Comparison of ENCODE assay signal across 9 mouse cellular contexts in genomic region chr11:4821492-4822445, GRCm38 (mm10). TPM values are rescaled to one million over a fixed set of nuclear protein-coding genes. Genes with fewer than 3 reads are reported as not detected.
A peak's percentile ranks its signal among the peaks of the same experiment; 100 is the strongest.
DNase-seq lines count a peak whose midpoint lies in the region; ATAC-seq lines count a peak whose summit lies in the region.
"Had no signal": no experiment of that assay in that cellular context is flagged by ENCODE, and none has a peak within 500 bp of the region (broad histone marks: within the 10 kb centered on the region; RNA-seq: fewer than 3 reads in every experiment).

No protein-coding gene starts in this region.

- no peak for ATAC-seq in kidney, embryonic 15.5 days (replicated peaks; ENCODE audit: low FRiP score)
- peak; percentile 62 for ATAC-seq in CD4-positive, CD25-positive, alpha-beta regulatory T cell, adult 4 months
- peak; percentile 34 for ATAC-seq in activated CD4-positive, CD25-positive, alpha-beta regulatory T cell, adult 4 months

- no peak overlapping the region for H3K27ac ChIP-seq in kidney, embryonic 15.5 days
- no peak overlapping the region; the same call in 1 of the 2 replicates for H3K27ac ChIP-seq in limb, embryonic 10.5 days
- H3K27ac ChIP-seq: embryonic facial prominence, embryonic 15.5 days had no signal

- H3K9me3 ChIP-seq in kidney, embryonic 15.5 days (replicated peaks) = no peaks in the 10 kb centered on the region
- no peaks in the 10 kb centered on the region for H3K9me3 ChIP-seq in limb, embryonic 10.5 days (replicated peaks)
- H3K9me3 ChIP-seq: embryonic facial prominence, embryonic 15.5 days had no signal

- no peak overlapping the region for H3K9ac ChIP-seq in kidney, embryonic 15.5 days
- H3K9ac ChIP-seq: embryonic facial prominence, embryonic 15.5 days had no signal

- peaks cover 20% of the 10 kb centered on the region for H3K36me3 ChIP-seq in kidney, embryonic 15.5 days
- peaks cover 16% of the 10 kb centered on the region for H3K36me3 ChIP-seq in limb, embryonic 10.5 days

- WGBS in kidney, embryonic 15.5 days = 49% methylated on average over 7 of the region's 7 CpGs
- WGBS in limb, embryonic 10.5 days = 33% methylated on average over 7 of the region's 7 CpGs

- H3K4me2 ChIP-seq in kidney, embryonic 15.5 days = no peak overlapping the region
- H3K4me2 ChIP-seq: embryonic facial prominence, embryonic 15.5 days had no signal

- H3K4me1 ChIP-seq in kidney, embryonic 15.5 days = no peaks in the 10 kb centered on the region
- peaks cover 8% of the 10 kb centered on the region for H3K4me1 ChIP-seq in limb, embryonic 10.5 days
- H3K4me1 ChIP-seq: embryonic facial prominence, embryonic 15.5 days had no signal

- DNase-seq in kidney, postnatal 14 days = peak; percentile 21
- DNase-seq in limb, embryonic 10.5 days (ENCODE audit: low spot score) = peak; percentile 37
- no peak for DNase-seq in urinary bladder, postnatal 36 days (ENCODE audit: low spot score in 2 of 2)
- no peak for DNase-seq in ovary, postnatal 14 days (ENCODE audit: low spot score)
- no peak for DNase-seq in kidney, adult 11 months

- no peaks in the 10 kb centered on the region for H3K27me3 ChIP-seq in kidney, embryonic 15.5 days
- no peaks in the 10 kb centered on the region for H3K27me3 ChIP-seq in limb, embryonic 10.5 days (ENCODE audit: low read depth, poor library complexity, severe bottlenecking)
- H3K27me3 ChIP-seq: embryonic facial prominence, embryonic 15.5 days had no signal

- H3K4me3 ChIP-seq in kidney, embryonic 15.5 days (replicated peaks) = no peak overlapping the region
- H3K4me3 ChIP-seq in limb, embryonic 10.5 days = no peak overlapping the region; the same call in 1 of the 2 replicates
- H3K4me3 ChIP-seq: embryonic facial prominence, embryonic 15.5 days had no signal

RNA-seq across cellular contexts. Expression of gene Nf2, which starts 27.6 kb away (rescaled TPM):
- polyA plus RNA-seq in kidney, embryonic 15.5 days (2015; fragmentation: Nextera tagmentation; extraction: Ambion mirVana) = 49.8 and 53.2 TPM in 2 replicates
- polyA plus RNA-seq in CD4-positive, CD25-positive, alpha-beta regulatory T cell, adult 4 months (2017; shearing (Covaris generic)) = 10 to 100 TPM; 19.2 to 24.2 TPM
- polyA plus RNA-seq in activated CD4-positive, CD25-positive, alpha-beta regulatory T cell, adult 4 months (2017; shearing (Covaris generic)) = 10 to 100 TPM; 14.1 to 19.1 TPM
- 61.4 and 63.8 TPM in 2 replicates for polyA plus RNA-seq in limb, embryonic 10.5 days (2016; fragmentation: Nextera tagmentation; extraction: Ambion mirVana)

RNA-seq across cellular contexts. Expression of gene Nipsnap1, which starts 52.0 kb away (rescaled TPM):
- 78.4 and 81.4 TPM in 2 replicates for polyA plus RNA-seq in kidney, embryonic 15.5 days (2015; fragmentation: Nextera tagmentation; extraction: Ambion mirVana)
- polyA plus RNA-seq in CD4-positive, CD25-positive, alpha-beta regulatory T cell, adult 4 months (2017; shearing (Covaris generic)) = 10 to 100 TPM; 50.0 to 62.7 TPM
- polyA plus RNA-seq in activated CD4-positive, CD25-positive, alpha-beta regulatory T cell, adult 4 months (2017; shearing (Covaris generic)) = 10 to 100 TPM; 41.5 to 43.3 TPM
- polyA plus RNA-seq in limb, embryonic 10.5 days (2016; fragmentation: Nextera tagmentation; extraction: Ambion mirVana) = 75.9 and 84.2 TPM in 2 replicates

Comparison
In these comparisons a context has a peak if more than half of its experiments do, and no peak if none do; other contexts are left out.
1. DNase-seq: peak in kidney, postnatal 14 days (single experiment) and limb, embryonic 10.5 days (single experiment); none in urinary bladder, postnatal 36 days (0 of 2), ovary, postnatal 14 days (single experiment) and kidney, adult 11 months (single experiment).